Mouse (Mus musculus): ENCODE measurements around the gene Rnd1.

DNA sequence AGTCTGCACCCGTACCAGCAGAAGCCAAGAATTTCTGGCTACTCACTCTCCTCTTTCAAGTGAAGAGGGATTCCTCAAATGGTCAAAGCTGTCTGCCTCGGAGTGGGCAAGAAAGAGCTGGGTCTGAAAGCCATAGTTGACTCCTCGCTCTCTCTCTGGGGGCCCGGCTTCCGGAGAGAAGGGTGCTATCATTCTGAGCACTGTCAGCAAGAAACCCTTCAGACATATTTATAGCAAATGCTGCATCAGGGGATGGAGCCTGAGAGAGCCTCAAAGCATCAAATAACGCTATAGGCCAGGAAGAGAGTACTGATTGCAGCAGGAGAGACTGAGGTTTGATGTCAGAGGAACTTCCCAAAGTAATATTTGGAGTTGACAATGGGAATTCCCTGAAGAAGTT is 47.8 kb downstream of the Rnd1 start:
- TF ChIP-seq CTCF (IDR thresholded peaks at IDR 0.05; ENCODE audit: extremely low read depth, insufficient read depth, low read length) (no peak), POLR2A (IDR thresholded peaks at IDR 0.05; ENCODE audit: extremely low read depth, insufficient read depth, low read length) (no peak)

Data from cortical plate, adult 2 months (tissue).